Mouse (Mus musculus) brain, embryonic 14.5 days (tissue): ENCODE results near the gene Syngr4. TPM values are rescaled to one million over a fixed set of nuclear protein-coding genes. Genes with fewer than 3 reads are reported as not detected.

Source experiments
- DNase-seq: peaks from one replicate; pipeline ENCODE4 v3.0.0-alpha.2; 2011; ENCODE audit warnings: low read depth
- CTCF ChIP-seq: fragments of 200-500 bp; IDR thresholded peaks from 2 replicates; pipeline ENCODE4 v1.5.1; 2012; ENCODE audit warnings: inconsistent platforms, mild to moderate bottlenecking, moderate library complexity, borderline replicate concordance; ENCODE audit not compliant: insufficient read depth, insufficient read length; ENCODE audit errors: extremely low read depth
- POLR2A ChIP-seq: fragments of 200-500 bp; IDR thresholded peaks from 2 replicates; pipeline ENCODE4 v1.6.1; 2012; ENCODE audit warnings: mild to moderate bottlenecking, inconsistent platforms, borderline replicate concordance; ENCODE audit not compliant: poor library complexity, insufficient read depth, insufficient read length, severe bottlenecking; ENCODE audit errors: extremely low read depth
- polyA plus RNA-seq: library from polyadenylated mRNA; depleted of rRNA; stranded (reverse); fragments of >200 nt; gene quantifications from 2 replicates; pipeline ENCODE4 v1.2.3, GENCODE M21; 2012; rRNA removed

The Syngr4 gene
- polyA plus RNA-seq, 1 experiment: 0.41 TPM

- TF ChIP-seq CTCF: no peak
- no peak for TF ChIP-seq POLR2A
- no peak for DNase-seq
Observed at GRCm38 (mm10) chr7:45850661-45851060, 45.9 kb downstream of the Syngr4 start.

GRCm38 (mm10) chr7:45848447-45849027, 48.0 kb downstream of the Syngr4 start:
- TF ChIP-seq POLR2A (no peak), CTCF (no peak)
- DNase-seq: peak; percentile 31

- no peak for DNase-seq
Observed at GRCm38 (mm10) chr7:45842950-45843744, 53.4 kb downstream of the Syngr4 start.

More at GRCm38 (mm10) chr7:45842950-45843744, 53.4 kb downstream of the Syngr4 start:
- no peak for TF ChIP-seq POLR2A
- TF ChIP-seq CTCF: no peak

Other genes starting within 250 kb of the Syngr4 start
- gene Fut2, start 230.3 kb downstream of the Syngr4 start, polyA plus RNA-seq: 0.10 and 0.16 TPM in 2 replicates
- gene Ntn5, start 212.7 kb downstream of the Syngr4 start, polyA plus RNA-seq: 0.64 and 2.1 TPM in 2 replicates
- 0.66 and 1.1 TPM in 2 replicates for gene Sec1, start 202.3 kb downstream of the Syngr4 start, polyA plus RNA-seq
- 81.4 and 108 TPM in 2 replicates for gene Car11, start 196.9 kb downstream of the Syngr4 start, polyA plus RNA-seq
- 7.6 and 8.4 TPM in 2 replicates for gene Dbp, start 191.6 kb downstream of the Syngr4 start, polyA plus RNA-seq
- 640 and 749 TPM in 2 replicates for gene Rpl18, start 181.3 kb downstream of the Syngr4 start, polyA plus RNA-seq
- gene Sphk2, start 178.7 kb downstream of the Syngr4 start, polyA plus RNA-seq: 33.0 and 39.8 TPM in 2 replicates
- 0.68 and 0.83 TPM in 2 replicates for gene Fam83e, start 175.5 kb downstream of the Syngr4 start, polyA plus RNA-seq
- gene Spaca4, start 170.9 kb downstream of the Syngr4 start, polyA plus RNA-seq: not detected in 2 replicates
- 328 and 336 TPM in 2 replicates for gene Lmtk3, start 113.0 kb downstream of the Syngr4 start, polyA plus RNA-seq
- gene Sult2b1, start 112.0 kb downstream of the Syngr4 start, polyA plus RNA-seq: 2.0 and 2.3 TPM in 2 replicates
- gene Cyth2, start 82.1 kb downstream of the Syngr4 start, polyA plus RNA-seq: 246 and 277 TPM in 2 replicates
- 1.3 and 1.9 TPM in 2 replicates for gene Kcnj14, start 71.9 kb downstream of the Syngr4 start, polyA plus RNA-seq
- 23.4 and 25.5 TPM in 2 replicates for gene Grwd1, start 65.8 kb downstream of the Syngr4 start, polyA plus RNA-seq
- gene Kdelr1, start 23.9 kb downstream of the Syngr4 start, polyA plus RNA-seq: 197 and 238 TPM in 2 replicates
- 13.2 and 31.1 TPM in 2 replicates for gene Grin2d, start 18.3 kb downstream of the Syngr4 start, polyA plus RNA-seq
- 19.1 and 23.3 TPM in 2 replicates for gene Tmem143, start 227 bp upstream of the Syngr4 start, polyA plus RNA-seq
- 27.7 and 27.8 TPM in 2 replicates for gene Emp3, start 24.7 kb upstream of the Syngr4 start, polyA plus RNA-seq
- gene Ccdc114, start 27.4 kb upstream of the Syngr4 start, polyA plus RNA-seq: 5.8 and 7.6 TPM in 2 replicates
- gene Abcc6, start 133.6 kb upstream of the Syngr4 start, polyA plus RNA-seq: 1.2 and 1.4 TPM in 2 replicates
- 38.5 and 52.6 TPM in 2 replicates for gene Nomo1, start 137.0 kb upstream of the Syngr4 start, polyA plus RNA-seq
- gene Kcnj11, start 204.1 kb upstream of the Syngr4 start, polyA plus RNA-seq: 15.0 and 22.7 TPM in 2 replicates